Mouse (Mus musculus) ES-E14 (cell line): ENCODE results near the gene Hmgcl.

Source experiments
- CHD2 ChIP-seq: IDR thresholded peaks from 2 replicates; pipeline ENCODE4 v1.6.1; 2014; ENCODE audit warnings: mild to moderate bottlenecking, low read depth, low read length, inconsistent platforms
- HCFC1 ChIP-seq: IDR thresholded peaks from 2 replicates; pipeline ENCODE4 v1.6.1; 2012; ENCODE audit warnings: low read length, inconsistent platforms, borderline replicate concordance; ENCODE audit not compliant: insufficient read depth
- ZNF384 ChIP-seq: IDR thresholded peaks from 2 replicates; pipeline ENCODE4 v1.6.1; 2012; ENCODE audit warnings: low read depth, low read length, inconsistent platforms

GRCm38 (mm10) chr4:135958354-135958753 is 12.1 kb downstream of the Hmgcl start:
- TF ChIP-seq CHD2 = no peak
- no peak for TF ChIP-seq HCFC1
- TF ChIP-seq ZNF384 = no peak
